In genomic region chr9:13302183-13302825, GRCm38 (mm10) we compare ENCODE assay signal across 10 mouse cellular contexts. TPM values are rescaled to one million over a fixed set of nuclear protein-coding genes. Genes with fewer than 3 reads are reported as not detected.
DNase-seq lines count a peak whose midpoint lies in the region; ATAC-seq lines count a peak whose summit lies in the region.
"Had no signal": no experiment of that assay in that cellular context is flagged by ENCODE, and none has a peak within 500 bp of the region (broad histone marks: within the 10 kb centered on the region; RNA-seq: fewer than 3 reads in every experiment).

No protein-coding gene starts in this region.

- DNase-seq in heart, adult 18-20 months = no peak
- DNase-seq in lung, postnatal 14 days = no peak
- DNase-seq in induced T-regulatory cell, adult 2 months (ENCODE audit: low read depth) = peak; percentile 42
- DNase-seq in right cerebral cortex, postnatal 36 days (ENCODE audit: low spot score in 2 of 2) = no peak
- DNase-seq: lung, adult 18-20 months; right cerebral cortex, postnatal 4 days had no signal

- no peaks in the 10 kb centered on the region for H3K27me3 ChIP-seq in heart, embryonic 14.5 days (ENCODE audit: control insufficient read depth, insufficient read depth, low read length)
- H3K27me3 ChIP-seq in lung, embryonic 16.5 days (ENCODE audit: control insufficient read depth, insufficient read depth, low read depth, low read length) = no peaks in the 10 kb centered on the region
- no peaks in the 10 kb centered on the region for H3K27me3 ChIP-seq in stomach, embryonic 15.5 days (replicated peaks)

- H3K4me3 ChIP-seq in heart, embryonic 14.5 days (ENCODE audit: control insufficient read depth in 1 of 2, insufficient read depth in 1 of 2, low read depth in 1 of 2, low read length in 2 of 2) = no peak overlapping the region
- H3K4me3 ChIP-seq in lung, embryonic 16.5 days (ENCODE audit: low read length) = no peak overlapping the region
- no peak overlapping the region for H3K4me3 ChIP-seq in stomach, embryonic 15.5 days (replicated peaks)

- no peaks in the 10 kb centered on the region for H3K9me3 ChIP-seq in heart, embryonic 14.5 days (ENCODE audit: control insufficient read depth, low read length)
- no peaks in the 10 kb centered on the region for H3K9me3 ChIP-seq in lung, embryonic 16.5 days (ENCODE audit: control insufficient read depth, low read length)
- no peaks in the 10 kb centered on the region for H3K9me3 ChIP-seq in stomach, embryonic 15.5 days

- H3K4me1 ChIP-seq in heart, embryonic 14.5 days (ENCODE audit: control insufficient read depth in 2 of 2, insufficient read depth in 2 of 2, low read length in 2 of 2) = peaks cover 51 to 73% of the 10 kb centered on the region in 2 experiments
- peaks cover 54% of the 10 kb centered on the region for H3K4me1 ChIP-seq in lung, embryonic 16.5 days (replicated peaks; ENCODE audit: control insufficient read depth, insufficient read depth, low read length)
- peaks cover 48% of the 10 kb centered on the region for H3K4me1 ChIP-seq in stomach, embryonic 15.5 days

- WGBS in heart, embryonic 14.5 days = 46% methylated on average over 6 of the region's 6 CpGs
- WGBS in lung, embryonic 16.5 days = 36% methylated on average over 6 of the region's 6 CpGs
- 27% methylated on average over 6 of the region's 6 CpGs for WGBS in stomach, embryonic 15.5 days

- H3K36me3 ChIP-seq in heart, embryonic 14.5 days (ENCODE audit: control insufficient read depth, insufficient read depth, low read length) = no peaks in the 10 kb centered on the region
- 0 out of 2 replicates have a peak, but pooled peaks cover 3% of the 10 kb centered on the region for H3K36me3 ChIP-seq in lung, embryonic 16.5 days (ENCODE audit: control insufficient read depth, insufficient read depth, low read length)
- no peaks in the 10 kb centered on the region for H3K36me3 ChIP-seq in stomach, embryonic 15.5 days

- peak overlapping the region in 1 of 2 experiments; percentile 73; a peak in 1 of 4 replicates for H3K27ac ChIP-seq in heart, embryonic 14.5 days (replicated peaks in 1 of 2; ENCODE audit: control insufficient read depth in 1 of 2, insufficient read depth in 1 of 2, low read depth in 2 of 2, low read length in 2 of 2)
- no peak overlapping the region for H3K27ac ChIP-seq in lung, embryonic 16.5 days (ENCODE audit: low read length)
- H3K27ac ChIP-seq in stomach, embryonic 15.5 days = no peak overlapping the region

- no peak for ATAC-seq in heart, embryonic 14.5 days (ENCODE audit: insufficient number of reproducible peaks, insufficient read depth, low FRiP score, low read depth)
- no peak for ATAC-seq in lung, embryonic 16.5 days (ENCODE audit: low read depth)
- ATAC-seq in stomach, embryonic 15.5 days (ENCODE audit: insufficient read depth, low FRiP score, low read depth) = no peak
- ATAC-seq: inflammation-experienced regulatory T-cells, adult 6 months had no signal

- H3K4me2 ChIP-seq in heart, embryonic 14.5 days (ENCODE audit: low read length) = peak overlapping the region; percentile 97
- H3K4me2 ChIP-seq in lung, embryonic 16.5 days (ENCODE audit: low read depth, low read length) = peak overlapping the region; percentile 67
- H3K4me2 ChIP-seq in stomach, embryonic 15.5 days = peak overlapping the region; percentile 8; the same call in 1 of the 2 replicates

- peak overlapping the region; percentile 90 for H3K9ac ChIP-seq in heart, embryonic 14.5 days (ENCODE audit: low read length)
- H3K9ac ChIP-seq in lung, embryonic 16.5 days (ENCODE audit: low read length) = no peak overlapping the region
- H3K9ac ChIP-seq in stomach, embryonic 15.5 days = no peak overlapping the region

RNA-seq across cellular contexts. Expression of gene Maml2, which starts 4.5 kb away (rescaled TPM):
- 9.8 and 10.5 TPM in 2 replicates for polyA plus RNA-seq in heart, embryonic 14.5 days (2014; fragmentation: Nextera tagmentation; extraction: Ambion mirVana)
- 1 to 10 TPM; 5.3 to 6.0 TPM for total RNA-seq in heart, adult 18-20 months (2021)
- polyA plus RNA-seq in lung, embryonic 16.5 days (2015; fragmentation: Nextera tagmentation; extraction: Ambion mirVana) = 15.3 and 15.6 TPM in 2 replicates
- polyA plus RNA-seq in stomach, embryonic 15.5 days (2015; fragmentation: Nextera tagmentation; extraction: Ambion mirVana) = 8.5 and 9.0 TPM in 2 replicates

RNA-seq across cellular contexts. Expression of gene Ccdc82, which starts 55.5 kb away (rescaled TPM):
- polyA plus RNA-seq in heart, embryonic 14.5 days (2014; fragmentation: Nextera tagmentation; extraction: Ambion mirVana) = 9.1 and 9.5 TPM in 2 replicates
- total RNA-seq in heart, adult 18-20 months (2021) = 1 to 10 TPM; 7.8 to 9.8 TPM
- polyA plus RNA-seq in lung, embryonic 16.5 days (2015; fragmentation: Nextera tagmentation; extraction: Ambion mirVana) = 14.5 and 16.3 TPM in 2 replicates
- 8.6 and 10.8 TPM in 2 replicates for polyA plus RNA-seq in stomach, embryonic 15.5 days (2015; fragmentation: Nextera tagmentation; extraction: Ambion mirVana)

RNA-seq across cellular contexts. Expression of gene Jrkl, which starts 56.7 kb away (rescaled TPM):
- polyA plus RNA-seq in heart, embryonic 14.5 days (2014; fragmentation: Nextera tagmentation; extraction: Ambion mirVana) = 6.7 and 8.3 TPM in 2 replicates
- total RNA-seq in heart, adult 18-20 months (2021) = 1 to 10 TPM; 5.3 to 5.5 TPM
- polyA plus RNA-seq in lung, embryonic 16.5 days (2015; fragmentation: Nextera tagmentation; extraction: Ambion mirVana) = 9.3 and 11.1 TPM in 2 replicates
- 10.1 and 10.5 TPM in 2 replicates for polyA plus RNA-seq in stomach, embryonic 15.5 days (2015; fragmentation: Nextera tagmentation; extraction: Ambion mirVana)

Comparison
In these comparisons a context has a peak if more than half of its experiments do, and no peak if none do; other contexts are left out.
1. H3K4me2 ChIP-seq: peak in every context shown above with its lines; median percentile 97 in heart, embryonic 14.5 days; 67 in lung, embryonic 16.5 days; 8 in stomach, embryonic 15.5 days.